Mouse (Mus musculus) inflammation-experienced regulatory T-cells, adult 6 months (primary cell): ENCODE results near the gene Ttc39d. TPM values are rescaled to one million over a fixed set of nuclear protein-coding genes. Genes with fewer than 3 reads are reported as not detected.
"Not testable (repeated sequence)": the region's sequence is repeated elsewhere in the genome, so short reads cannot be mapped to it uniquely, and the experiment has no call there.

ENCODE experiments used
- ATAC-seq: one replicate; pipeline ENCODE4 v1.8.0; 2017
- polyA plus RNA-seq, 3 experiments: library from polyadenylated mRNA; unstranded; fragments of 100-300 nt; shearing (Covaris generic); gene quantifications; one replicate each; pipeline ENCODE4 v1.2.1; 2017

Gene Ttc39d
- not detected for polyA plus RNA-seq

DNA sequence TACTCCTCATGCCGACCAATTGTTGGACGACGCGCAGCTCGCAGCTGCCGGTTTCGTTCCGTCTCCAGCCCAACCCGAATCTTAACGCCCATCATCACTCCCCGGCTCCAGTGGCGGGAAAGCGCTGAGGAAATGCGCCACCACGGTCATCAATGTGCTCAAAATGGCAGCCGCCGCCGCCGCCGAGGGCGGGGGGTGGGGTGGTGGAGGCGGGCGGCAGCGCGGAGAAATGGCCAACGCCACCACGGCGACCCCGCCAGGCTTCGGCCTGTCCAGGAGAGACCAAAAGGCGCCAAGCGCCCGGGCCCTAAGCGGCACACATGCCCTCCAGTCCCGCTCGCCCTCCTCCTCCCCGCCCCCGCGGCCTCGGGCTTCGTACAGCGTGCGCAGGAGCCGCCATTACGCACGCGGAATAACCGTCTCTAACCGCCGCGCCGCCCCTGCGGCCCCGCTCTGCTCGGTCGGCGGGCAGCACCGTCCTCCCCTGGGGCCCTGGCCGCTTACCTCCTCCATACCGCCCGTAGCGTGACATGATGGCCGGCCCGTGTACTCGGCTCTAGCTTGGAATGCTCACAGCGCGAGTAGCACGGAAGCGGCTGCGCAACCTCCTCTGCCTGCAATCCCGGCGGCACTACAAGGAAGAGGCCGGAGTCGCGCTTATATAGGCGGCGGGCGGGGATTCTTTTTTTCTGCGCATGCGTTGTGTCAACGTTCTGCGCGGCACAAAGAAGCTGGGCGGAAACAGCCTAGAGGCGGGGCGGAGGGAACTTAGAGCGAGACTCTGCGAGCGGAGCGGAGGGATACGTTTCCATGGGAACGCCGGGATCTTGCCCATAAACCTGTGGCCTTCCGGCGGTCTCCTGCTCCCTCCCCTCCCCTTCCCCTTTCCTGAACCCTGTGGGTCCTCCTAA lies at the start of gene Ttc39d, which contains the start of gene Srsf7:
Gene Ttc39d, plus strand, starts transcription at position 790 of the 911 bp plus-strand sequence.
Gene Srsf7, minus strand, starts transcription at position 637 of the 911 bp plus-strand sequence.
- ATAC-seq, result peak; percentile 82

DNA sequence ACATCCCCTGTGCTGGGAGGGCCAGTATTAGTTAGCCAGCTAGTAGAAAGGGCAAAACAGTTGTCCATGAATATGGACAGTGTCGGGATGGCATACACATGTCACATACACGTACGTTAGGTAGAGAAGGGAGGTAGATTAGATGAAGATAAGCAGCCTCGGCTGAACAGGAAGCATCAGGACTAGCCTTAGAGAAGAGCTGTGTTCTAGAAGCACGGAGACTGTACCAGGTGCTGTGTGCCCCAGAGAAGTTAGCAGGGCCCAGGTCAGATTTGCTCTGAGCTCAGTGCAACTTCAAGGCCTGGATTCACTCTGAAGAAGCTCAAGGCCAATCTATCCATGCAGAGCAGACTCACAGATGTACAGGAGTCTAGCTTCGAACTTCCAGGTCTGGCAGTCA lies 49.8 kb upstream of the Ttc39d start:
- ATAC-seq, result peak; percentile 44

- no peak for ATAC-seq
Observed at GRCm38 (mm10) chr17:80160454-80160853, 46.8 kb upstream of the Ttc39d start.

GRCm38 (mm10) chr17:80163991-80164390 lies 43.3 kb upstream of the Ttc39d start:
- ATAC-seq, result no peak

DNA sequence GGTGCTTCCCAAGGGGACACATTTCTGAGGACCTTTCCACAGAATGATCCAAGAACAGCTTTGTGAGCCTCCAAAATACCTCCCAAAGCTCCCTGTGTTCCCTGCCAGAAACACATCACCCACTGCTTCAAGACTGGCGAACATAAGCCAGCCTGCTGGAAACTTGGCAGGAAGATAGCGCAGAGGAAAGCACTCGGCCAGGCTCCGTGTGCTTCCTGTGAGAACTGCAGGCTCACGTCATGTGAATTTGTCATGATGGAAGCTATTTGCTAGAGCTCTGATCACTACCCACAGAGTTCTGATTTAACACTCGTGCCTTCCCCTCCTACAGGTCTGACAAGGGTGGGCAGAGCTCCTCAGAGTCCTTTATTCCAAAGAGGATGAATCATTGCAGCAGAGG lies 41.5 kb upstream of the Ttc39d start:
- no peak for ATAC-seq

DNA sequence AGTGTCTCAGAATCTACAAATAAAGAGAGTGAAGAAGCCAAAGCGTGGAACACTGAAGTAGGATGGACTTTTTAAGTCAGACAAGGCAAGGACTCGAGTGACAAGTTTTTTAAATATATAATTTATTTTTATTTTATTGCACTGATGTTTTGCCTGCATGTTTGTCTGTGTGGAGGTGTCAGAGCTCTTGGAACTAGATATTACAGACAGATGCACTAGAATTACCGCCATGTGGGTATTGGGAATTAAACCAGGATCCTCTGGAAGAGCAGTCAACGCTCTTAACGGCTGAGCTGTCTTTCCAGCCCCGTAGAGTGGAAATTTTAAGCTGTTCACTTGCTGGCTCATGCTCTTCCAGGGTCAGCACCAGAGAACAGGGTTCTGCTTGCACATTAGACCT lies 40.9 kb upstream of the Ttc39d start:
- no peak for ATAC-seq

- no peak for ATAC-seq
Observed at GRCm38 (mm10) chr17:80167436-80167835, 39.8 kb upstream of the Ttc39d start.

DNA sequence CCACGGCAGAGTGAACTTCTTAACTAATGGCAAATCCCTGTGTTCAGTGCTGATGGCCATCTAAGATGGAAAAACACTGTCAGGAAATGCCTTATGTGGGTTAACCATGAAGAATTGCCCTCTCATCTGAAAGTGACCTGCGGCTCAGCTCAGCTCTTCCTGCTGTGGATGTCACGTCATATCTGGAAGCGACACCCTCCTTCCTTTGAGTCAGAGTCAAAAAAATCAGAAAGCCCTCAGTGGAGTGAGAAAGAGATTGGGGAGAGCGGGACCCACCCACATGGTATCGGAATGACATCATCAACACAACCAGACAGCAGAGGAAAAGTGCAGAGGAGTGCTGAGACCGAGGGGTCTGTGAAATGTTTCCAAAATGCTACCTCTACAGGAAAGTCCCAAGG lies 39.4 kb upstream of the Ttc39d start:
- ATAC-seq, result peak; percentile 79

- ATAC-seq, result no peak
Observed at GRCm38 (mm10) chr17:80168425-80169182, 38.7 kb upstream of the Ttc39d start.

- ATAC-seq, result peak; percentile 57
Observed at GRCm38 (mm10) chr17:80169792-80170191, 37.5 kb upstream of the Ttc39d start.

DNA sequence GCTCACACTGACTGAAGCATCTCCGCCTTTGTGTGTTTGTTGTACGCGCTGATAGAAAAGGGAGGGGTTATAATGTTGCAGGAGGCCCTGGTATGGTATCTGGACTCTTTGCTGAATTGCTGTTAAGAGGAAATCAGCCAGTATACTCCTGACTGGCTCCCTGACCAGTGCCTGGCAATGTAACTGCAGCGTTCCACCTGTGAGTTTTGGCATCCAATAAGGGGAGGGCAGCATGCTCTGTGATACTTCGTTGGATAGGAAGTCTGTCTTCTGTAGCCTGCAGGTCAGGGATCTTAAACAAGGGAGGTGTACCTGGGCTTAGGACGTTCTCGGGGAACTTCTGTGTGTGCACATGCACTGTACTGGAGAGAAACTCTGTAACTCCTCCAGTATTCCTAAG lies 36.3 kb upstream of the Ttc39d start:
- ATAC-seq, result no peak

DNA sequence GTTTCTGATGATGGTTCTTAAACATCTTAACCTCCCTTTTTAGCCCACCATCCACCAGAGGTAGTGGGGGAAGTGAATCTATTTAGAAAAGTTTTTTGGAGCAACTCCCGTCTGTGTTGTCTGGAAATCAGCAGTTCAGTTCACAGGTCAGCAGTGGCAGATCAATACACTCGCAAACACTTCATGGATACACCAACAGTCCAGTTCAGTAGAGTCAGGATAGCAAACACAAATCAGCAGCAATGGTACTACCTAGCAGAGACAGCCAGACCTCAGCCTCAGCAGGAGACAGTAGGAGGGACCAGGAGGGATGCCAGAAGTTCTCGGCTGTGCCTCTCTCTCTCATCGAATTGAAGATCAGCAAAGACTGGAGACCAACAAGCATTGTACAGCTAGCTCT lies 35.3 kb upstream of the Ttc39d start:
- ATAC-seq, result no peak

DNA sequence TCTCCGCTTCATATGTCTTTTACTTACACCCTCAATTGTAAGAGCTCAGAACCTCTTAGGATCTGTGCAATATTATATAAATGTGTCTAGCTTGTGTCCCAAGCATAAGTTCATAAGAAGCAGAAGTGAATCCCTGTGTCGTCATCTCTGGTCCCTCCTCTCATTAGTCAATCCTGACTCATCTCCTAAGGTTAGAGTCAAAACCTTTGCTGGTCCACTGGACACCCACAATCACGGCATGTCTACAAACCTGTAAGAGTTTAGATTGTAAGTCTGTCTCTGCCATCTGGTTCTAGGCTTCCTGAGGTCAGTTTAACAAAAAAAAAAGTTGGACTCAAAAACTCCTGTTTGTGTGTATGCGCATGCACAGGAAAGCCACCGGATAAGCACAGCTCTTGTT lies 34.5 kb upstream of the Ttc39d start:
- ATAC-seq, result no peak

DNA sequence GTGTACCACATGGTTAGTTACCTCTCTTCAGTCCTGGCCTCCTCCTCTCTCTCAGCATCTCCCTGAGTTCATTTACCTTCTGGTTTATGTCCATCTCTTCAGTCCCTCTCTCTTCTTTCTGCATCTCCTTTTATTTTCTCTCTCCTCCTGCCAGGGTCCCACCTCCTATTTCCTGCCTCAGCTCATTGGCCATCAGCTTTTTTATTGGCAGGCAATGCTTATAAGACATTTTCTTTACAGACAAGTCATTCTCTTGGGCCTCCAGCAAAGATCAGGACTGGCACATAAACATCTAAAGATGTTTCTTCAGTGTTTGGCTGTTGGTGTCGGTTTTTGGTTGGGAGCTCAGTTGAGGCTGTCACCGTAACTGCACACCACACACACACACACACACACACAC lies 33.6 kb upstream of the Ttc39d start:
- ATAC-seq, result no peak

DNA sequence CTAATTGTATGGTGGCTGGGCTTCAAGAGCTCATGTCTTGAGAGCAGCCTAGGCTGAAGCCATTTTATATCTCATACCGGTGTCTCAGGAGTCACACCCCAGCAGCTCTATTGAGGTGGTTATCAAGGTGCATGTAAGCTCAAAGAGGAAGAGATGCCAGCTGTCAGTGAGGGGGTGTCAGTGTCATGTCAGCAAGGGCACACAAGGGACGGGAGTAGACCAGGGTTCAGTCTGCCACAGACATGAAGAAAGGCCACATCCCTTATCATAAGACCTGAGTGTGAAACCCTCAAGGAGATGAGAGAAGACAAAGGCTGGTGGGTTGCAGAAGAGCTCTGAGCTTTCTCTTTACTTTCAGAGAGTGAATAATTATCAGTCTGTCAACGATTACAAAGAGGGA lies 33.1 kb upstream of the Ttc39d start:
- peak; percentile 5 for ATAC-seq

- ATAC-seq, result peak; percentile 34
Observed at GRCm38 (mm10) chr17:80174699-80175385, 32.4 kb upstream of the Ttc39d start.

- peak; percentile 66 for ATAC-seq
Observed at GRCm38 (mm10) chr17:80175386-80175739, 31.9 kb upstream of the Ttc39d start.

GRCm38 (mm10) chr17:80175966-80176365 lies 31.3 kb upstream of the Ttc39d start:
- ATAC-seq, result no peak

GRCm38 (mm10) chr17:80178846-80179245 lies 28.4 kb upstream of the Ttc39d start:
- ATAC-seq, result not testable (repeated sequence)

GRCm38 (mm10) chr17:80179959-80180358 lies 27.3 kb upstream of the Ttc39d start:
- ATAC-seq, result peak; percentile 49

GRCm38 (mm10) chr17:80180468-80180867 lies 26.8 kb upstream of the Ttc39d start:
- ATAC-seq, result no peak

DNA sequence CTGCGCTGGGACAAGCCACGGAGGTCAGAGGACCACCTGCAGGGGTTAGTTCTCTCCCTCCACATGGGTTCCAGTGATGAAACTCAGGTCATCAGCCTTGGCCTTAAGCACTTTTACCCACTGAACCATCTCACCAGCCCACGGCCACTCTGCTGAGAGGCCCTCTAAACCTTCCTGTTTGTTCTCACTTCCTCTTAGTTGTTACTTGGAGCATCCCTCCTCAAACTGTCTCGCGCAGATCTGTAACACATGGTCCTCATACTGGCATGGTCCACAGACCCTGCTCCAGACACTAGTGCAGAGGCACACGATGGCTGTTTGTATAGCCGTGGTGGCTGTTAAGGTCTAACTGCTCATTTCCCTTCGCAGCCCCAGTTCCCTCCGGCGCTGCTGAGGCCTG lies 23.6 kb upstream of the Ttc39d start:
- ATAC-seq, result no peak

GRCm38 (mm10) chr17:80193075-80193474 lies 14.2 kb upstream of the Ttc39d start:
- peak; percentile 67 for ATAC-seq
